In genomic region chr4:123155004-123155403, GRCm38 (mm10) we compare ENCODE assay signal across 8 mouse cellular contexts. TPM values are rescaled to one million over a fixed set of nuclear protein-coding genes. Genes with fewer than 3 reads are reported as not detected.
A peak's percentile ranks its signal among the peaks of the same experiment; 100 is the strongest.
DNase-seq lines count a peak whose midpoint lies in the region; ATAC-seq lines count a peak whose summit lies in the region.
"Had no signal": no experiment of that assay in that cellular context is flagged by ENCODE, and none has a peak within 500 bp of the region (broad histone marks: within the 10 kb centered on the region; RNA-seq: fewer than 3 reads in every experiment).

No protein-coding gene starts in this region.

- H3K4me3 ChIP-seq in hindbrain, embryonic 14.5 days (replicated peaks; ENCODE audit: low read length) = no peak overlapping the region
- no peak overlapping the region for H3K4me3 ChIP-seq in hindbrain, embryonic 13.5 days
- no peak overlapping the region for H3K4me3 ChIP-seq in kidney, embryonic 16.5 days (ENCODE audit: low read length)
- H3K4me3 ChIP-seq: lung, embryonic 15.5 days had no signal

- DNase-seq in hindbrain, embryonic 14.5 days (ENCODE audit: low spot score) = peak; percentile 79
- peak; percentile 8 for DNase-seq in urinary bladder, postnatal 25 days (ENCODE audit: low spot score)
- no peak for DNase-seq in urinary bladder, postnatal 10 days (ENCODE audit: low spot score)
- peak; percentile 59 to 78 for DNase-seq in cerebellum, postnatal 10 days
- DNase-seq in yolk sac, embryonic 10.5 days (ENCODE audit: low spot score) = peak; percentile 11

- no peaks in the 10 kb centered on the region for H3K36me3 ChIP-seq in hindbrain, embryonic 14.5 days (replicated peaks; ENCODE audit: control insufficient read depth, insufficient read depth)
- no peaks in the 10 kb centered on the region for H3K36me3 ChIP-seq in hindbrain, embryonic 13.5 days
- H3K36me3 ChIP-seq in kidney, embryonic 16.5 days (ENCODE audit: insufficient read depth, low read length) = no peaks in the 10 kb centered on the region
- H3K36me3 ChIP-seq: lung, embryonic 15.5 days had no signal

- no peak overlapping the region for H3K27ac ChIP-seq in hindbrain, embryonic 14.5 days
- no peak overlapping the region for H3K27ac ChIP-seq in hindbrain, embryonic 13.5 days
- no peak overlapping the region for H3K27ac ChIP-seq in kidney, embryonic 16.5 days (ENCODE audit: low read length)
- H3K27ac ChIP-seq: lung, embryonic 15.5 days had no signal

- H3K4me2 ChIP-seq in hindbrain, embryonic 14.5 days (replicated peaks) = no peak overlapping the region
- H3K4me2 ChIP-seq in hindbrain, embryonic 13.5 days = no peak overlapping the region
- H3K4me2 ChIP-seq in kidney, embryonic 16.5 days (replicated peaks; ENCODE audit: low read depth, low read length) = no peak overlapping the region
- H3K4me2 ChIP-seq: lung, embryonic 15.5 days had no signal

- ATAC-seq in hindbrain, embryonic 14.5 days (ENCODE audit: low FRiP score) = no peak
- no peak for ATAC-seq in hindbrain, embryonic 13.5 days (ENCODE audit: low FRiP score)
- ATAC-seq in kidney, embryonic 16.5 days (ENCODE audit: low FRiP score, low TSS enrichment) = peak; percentile 27; the same call in 1 of the 2 replicates

- H3K27me3 ChIP-seq in hindbrain, embryonic 14.5 days (ENCODE audit: control insufficient read depth, insufficient read depth, low read length) = no peaks in the 10 kb centered on the region
- H3K27me3 ChIP-seq in hindbrain, embryonic 13.5 days = peaks cover 15% of the 10 kb centered on the region; the same call in 1 of the 2 replicates
- H3K27me3 ChIP-seq in kidney, embryonic 16.5 days (ENCODE audit: insufficient read depth, low read length) = no peaks in the 10 kb centered on the region; the same call in 1 of the 2 replicates
- H3K27me3 ChIP-seq: lung, embryonic 15.5 days had no signal

- H3K9me3 ChIP-seq in hindbrain, embryonic 14.5 days (ENCODE audit: control insufficient read depth, low read length) = no peaks in the 10 kb centered on the region
- no peaks in the 10 kb centered on the region for H3K9me3 ChIP-seq in hindbrain, embryonic 13.5 days
- no peaks in the 10 kb centered on the region for H3K9me3 ChIP-seq in kidney, embryonic 16.5 days (ENCODE audit: low read length)
- H3K9me3 ChIP-seq: lung, embryonic 15.5 days had no signal

- H3K9ac ChIP-seq in hindbrain, embryonic 14.5 days = no peak overlapping the region
- no peak overlapping the region for H3K9ac ChIP-seq in hindbrain, embryonic 13.5 days
- no peak overlapping the region for H3K9ac ChIP-seq in kidney, embryonic 16.5 days (replicated peaks; ENCODE audit: low read length)
- H3K9ac ChIP-seq: lung, embryonic 15.5 days had no signal

- H3K4me1 ChIP-seq in hindbrain, embryonic 14.5 days (replicated peaks; ENCODE audit: control insufficient read depth, insufficient read depth, low read length) = no peaks in the 10 kb centered on the region
- H3K4me1 ChIP-seq in hindbrain, embryonic 13.5 days (replicated peaks) = no peaks in the 10 kb centered on the region
- peaks cover 3% of the 10 kb centered on the region; the same call in 1 of the 2 replicates for H3K4me1 ChIP-seq in kidney, embryonic 16.5 days (ENCODE audit: insufficient read depth, low read length)
- H3K4me1 ChIP-seq: lung, embryonic 15.5 days had no signal

- WGBS in hindbrain, embryonic 14.5 days = 23% methylated on average over 4 of the region's 4 CpGs
- WGBS in hindbrain, embryonic 13.5 days = 34% methylated on average over 4 of the region's 4 CpGs
- WGBS in kidney, embryonic 16.5 days = 19% methylated on average over 4 of the region's 4 CpGs

RNA-seq across cellular contexts. Expression of gene Ppie, which starts 15.3 kb away (rescaled TPM):
- polyA plus RNA-seq in hindbrain, embryonic 14.5 days (2014; fragmentation: Nextera tagmentation; extraction: Ambion mirVana) = 50.2 and 54.9 TPM in 2 replicates
- 60.9 and 64.8 TPM in 2 replicates for polyA plus RNA-seq in hindbrain, embryonic 13.5 days (2015; fragmentation: Nextera tagmentation; extraction: Ambion mirVana)
- 112 TPM in 2 replicates for polyA plus RNA-seq in kidney, embryonic 16.5 days (2015; fragmentation: Nextera tagmentation; extraction: Ambion mirVana)

RNA-seq across cellular contexts. Expression of gene Hpcal4, which starts 28.0 kb away (rescaled TPM):
- polyA plus RNA-seq in hindbrain, embryonic 14.5 days (2014; fragmentation: Nextera tagmentation; extraction: Ambion mirVana) = 34.0 and 52.6 TPM in 2 replicates
- polyA plus RNA-seq in hindbrain, embryonic 13.5 days (2015; fragmentation: Nextera tagmentation; extraction: Ambion mirVana) = 14.9 and 18.8 TPM in 2 replicates
- 1.3 and 1.7 TPM in 2 replicates for polyA plus RNA-seq in kidney, embryonic 16.5 days (2015; fragmentation: Nextera tagmentation; extraction: Ambion mirVana)

RNA-seq across cellular contexts. Expression of gene Oxct2b, which starts 38.9 kb away (rescaled TPM):
- polyA plus RNA-seq in hindbrain, embryonic 14.5 days (2014; fragmentation: Nextera tagmentation; extraction: Ambion mirVana) = 0.65 and 1.1 TPM in 2 replicates
- polyA plus RNA-seq in hindbrain, embryonic 13.5 days (2015; fragmentation: Nextera tagmentation; extraction: Ambion mirVana) = 0.21 and 0.40 TPM in 2 replicates
- 0.12 TPM in 1 of 2 replicates, not detected in the other for polyA plus RNA-seq in kidney, embryonic 16.5 days (2015; fragmentation: Nextera tagmentation; extraction: Ambion mirVana)
- polyA plus RNA-seq: lung, embryonic 15.5 days had no signal

RNA-seq across cellular contexts. Expression of gene Nt5c1a, which starts 46.3 kb away (rescaled TPM):
- polyA plus RNA-seq in hindbrain, embryonic 14.5 days (2014; fragmentation: Nextera tagmentation; extraction: Ambion mirVana) = 0.17 TPM in 1 of 2 replicates, not detected in the other
- polyA plus RNA-seq in hindbrain, embryonic 13.5 days (2015; fragmentation: Nextera tagmentation; extraction: Ambion mirVana) = not detected in 2 replicates
- 0.25 and 0.28 TPM in 2 replicates for polyA plus RNA-seq in kidney, embryonic 16.5 days (2015; fragmentation: Nextera tagmentation; extraction: Ambion mirVana)
- polyA plus RNA-seq: lung, embryonic 15.5 days had no signal

RNA-seq across cellular contexts. Expression of gene Bmp8b, which starts 50.0 kb away (rescaled TPM):
- 0.42 and 0.59 TPM in 2 replicates for polyA plus RNA-seq in hindbrain, embryonic 14.5 days (2014; fragmentation: Nextera tagmentation; extraction: Ambion mirVana)
- polyA plus RNA-seq in hindbrain, embryonic 13.5 days (2015; fragmentation: Nextera tagmentation; extraction: Ambion mirVana) = 0.22 TPM in 2 replicates
- 0.17 and 0.26 TPM in 2 replicates for polyA plus RNA-seq in kidney, embryonic 16.5 days (2015; fragmentation: Nextera tagmentation; extraction: Ambion mirVana)
